Mouse (Mus musculus) liver, embryonic 14.5 days (tissue): ENCODE measurements around the gene Smarcd2. TPM values are rescaled to one million over a fixed set of nuclear protein-coding genes. Genes with fewer than 3 reads are reported as not detected.
A peak's percentile ranks its signal among the peaks of the same experiment; 100 is the strongest.

ENCODE experiments used
- ATAC-seq: fragments of 200-750 bp; cut with Nextera tagmentation; 2 replicates; pipeline ENCODE4 v1.8.0; 2017; ENCODE audit warnings: moderate number of reproducible peaks, mild to moderate bottlenecking, moderate library complexity; ENCODE audit not compliant: insufficient read depth
- DNase-seq, 3 experiments: peaks; one replicate each; pipeline ENCODE4 v3.0.0-alpha.2; 2012 to 2013; ENCODE audit warnings: low read depth in 3 of 3, low spot score in 3 of 3
- H3K27ac ChIP-seq: fragments of 300-500 bp; sonication (generic); 2 replicates; pipeline ENCODE4 v1.5.1; 2014; ENCODE audit warnings: moderate library complexity, mild to moderate bottlenecking, control low read depth, inconsistent platforms
- H3K27me3 ChIP-seq: fragments of 300-500 bp; sonication (generic); 2 replicates; pipeline ENCODE4 v1.6.1; 2014; ENCODE audit warnings: mild to moderate bottlenecking, low read length, moderate library complexity; ENCODE audit not compliant: control insufficient read depth, insufficient read depth
- H3K36me3 ChIP-seq: fragments of 300-500 bp; sonication (generic); replicated peaks from 2 replicates; pipeline ENCODE4 v1.6.1; 2014; ENCODE audit warnings: low read depth; ENCODE audit not compliant: control insufficient read depth, insufficient read depth
- H3K4me1 ChIP-seq, 2 experiments: fragments of 200-500 bp in 1 of 2; fragments of 300-500 bp in 1 of 2; sonication (generic) in 1 of 2; replicated peaks; 2 replicates each; pipeline ENCODE4 v1.6.1; 2012 to 2014; ENCODE audit warnings: antibody characterized with exemption in 1 of 2, inconsistent platforms in 1 of 2, low read length in 1 of 2; ENCODE audit not compliant: control insufficient read depth in 2 of 2, insufficient read depth in 2 of 2
- H3K4me2 ChIP-seq: fragments of 300-500 bp; sonication (generic); 2 replicates; pipeline ENCODE4 v1.6.1; 2014; ENCODE audit warnings: low read depth, mild to moderate bottlenecking, control low read depth, moderate library complexity
- H3K4me3 ChIP-seq, 2 experiments: fragments of 200-500 bp in 1 of 2; fragments of 300-500 bp in 1 of 2; sonication (generic) in 1 of 2; 2 replicates each; pipeline ENCODE4 v1.5.1; 2012 to 2014; ENCODE audit warnings: low read depth in 2 of 2, low read length in 2 of 2, mild to moderate bottlenecking in 2 of 2, control low read depth in 1 of 2, inconsistent platforms in 1 of 2, moderate library complexity in 1 of 2; ENCODE audit not compliant: insufficient read depth in 1 of 2
- H3K9ac ChIP-seq: fragments of 300-500 bp; sonication (generic); replicated peaks from 2 replicates; pipeline ENCODE4 v1.6.1; 2014; ENCODE audit warnings: mild to moderate bottlenecking, control low read depth, moderate library complexity
- H3K9me3 ChIP-seq: fragments of 300-500 bp; sonication (generic); 2 replicates; pipeline ENCODE4 v1.6.1; 2016; ENCODE audit warnings: low read length, mixed read lengths; ENCODE audit not compliant: control insufficient read depth
- CTCF ChIP-seq: IDR thresholded peaks from 2 replicates; pipeline ENCODE4 v1.5.1; 2016; ENCODE audit warnings: antibody characterized with exemption, low read depth, control low read depth
- EP300 ChIP-seq: IDR thresholded peaks from 2 replicates; pipeline ENCODE4 v1.6.1; 2016; ENCODE audit warnings: antibody characterized with exemption, low read depth
- WGBS: fragments of 180-500 bp; shearing (Covaris S2); extraction: QIAGEN DNeasy Blood & Tissue Kit; methylation state at CpG from one replicate; pipeline ENCODE4 v1.1.7; 2014; ENCODE audit not compliant: insufficient replicate concordance; 5-methylcytosine and 5-hydroxymethylcytosine counted together
- polyA plus RNA-seq, 2 experiments: library from polyadenylated mRNA; depleted of rRNA in 1 of 2; stranded (reverse) in 1 of 2; unstranded in 1 of 2; fragments of >200 nt; fragmentation: Nextera tagmentation in 1 of 2; extraction: Ambion mirVana in 1 of 2; gene quantifications; 2 replicates each; pipeline versions ENCODE4 v1.2.1 to v1.2.3; 2012 to 2014

Smarcd2 gene
- polyA plus RNA-seq, 2 experiments, result 23.9 to 38.8 TPM

DNA sequence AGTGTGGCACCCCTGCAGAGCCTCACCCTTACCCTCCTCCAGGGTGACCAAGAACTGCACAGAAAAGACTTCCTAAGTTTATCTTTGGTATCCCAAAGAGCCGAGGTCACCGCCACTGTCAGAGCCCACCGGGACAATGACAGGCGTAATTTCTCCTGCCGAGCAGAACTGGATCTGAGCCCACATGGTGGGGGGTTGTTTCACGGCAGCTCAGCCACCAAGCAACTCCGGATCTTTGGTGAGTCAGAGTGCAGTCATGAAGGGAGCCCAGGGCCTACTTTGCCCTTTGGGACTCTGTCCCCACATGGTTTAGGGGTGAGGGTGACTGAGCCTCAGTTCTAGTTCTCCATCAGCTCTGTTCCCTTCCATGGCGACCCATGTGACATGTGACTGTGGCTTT, 11.4 kb upstream of the Smarcd2 start:
- Histone ChIP-seq H3K4me3 (no peak overlapping the region), H3K36me3 (no peaks in the 10 kb centered on the region), H3K4me1 (no peaks in the 10 kb centered on the region), H3K9ac (no peak overlapping the region), H3K27ac (no peak overlapping the region), H3K4me2 (no peak overlapping the region), H3K9me3 (no peaks in the 10 kb centered on the region), H3K27me3 (no peaks in the 10 kb centered on the region)
- ATAC-seq (no peak), DNase-seq (no peak)
- WGBS, result 58% methylated on average over 8 of the region's 8 CpGs
- TF ChIP-seq CTCF (no peak), EP300 (no peak)

- TF ChIP-seq EP300 (no peak), CTCF (no peak)
- Histone ChIP-seq H3K36me3 (no peaks in the 10 kb centered on the region), H3K4me1 (no peaks in the 10 kb centered on the region), H3K27ac (no peak overlapping the region), H3K4me3 (no peak overlapping the region), H3K9ac (no peak overlapping the region), H3K4me2 (no peak overlapping the region), H3K27me3 (no peaks in the 10 kb centered on the region), H3K9me3 (no peaks in the 10 kb centered on the region)
- WGBS, result 49% methylated on average over 4 of the region's 4 CpGs
- ATAC-seq (no peak), DNase-seq (no peak)
Measured at GRCm38 (mm10) chr11:106283371-106283770, 10.6 kb upstream of the Smarcd2 start.

- Histone ChIP-seq H3K4me2 (no peak overlapping the region), H3K27ac (no peak overlapping the region), H3K9me3 (no peaks in the 10 kb centered on the region), H3K9ac (no peak overlapping the region), H3K36me3 (no peaks in the 10 kb centered on the region), H3K4me1 (no peaks in the 10 kb centered on the region), H3K4me3 (no peak overlapping the region), H3K27me3 (no peaks in the 10 kb centered on the region)
- DNase-seq, result no peak
- no peak for ATAC-seq
- 69% methylated on average over 6 of the region's 6 CpGs for WGBS
- TF ChIP-seq CTCF (no peak), EP300 (no peak)
Measured at GRCm38 (mm10) chr11:106282452-106282851, 9.7 kb upstream of the Smarcd2 start.

DNA sequence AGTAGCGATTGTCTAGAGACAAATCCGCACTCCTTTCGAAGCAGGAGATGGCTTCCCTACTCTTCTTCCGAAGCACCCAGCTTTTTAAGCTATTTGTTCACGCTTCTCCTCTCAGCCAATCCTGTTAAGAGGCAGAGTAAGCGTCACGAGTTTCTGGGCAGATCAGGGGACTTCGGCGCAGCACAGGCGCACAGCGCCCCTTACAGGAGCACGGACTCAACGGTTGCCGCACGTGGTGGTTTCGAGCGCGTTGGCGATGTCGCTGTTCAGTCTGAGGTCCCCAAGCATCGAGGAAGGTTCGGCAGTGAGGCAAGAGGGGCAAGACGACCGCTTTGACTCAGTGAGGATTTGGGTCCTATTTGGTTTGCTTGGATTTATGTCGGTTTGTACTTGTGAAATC, 3.7 kb upstream of the Smarcd2 start, which contains the start of gene Tcam1:
Tcam1 (plus strand) TSS at position 219 of the 400 bp plus-strand sequence.
- H3K4me2 ChIP-seq, result peak within 1 kb of the TSS; percentile 38
- H3K27ac ChIP-seq, result no peak within 1 kb of the TSS
- H3K9ac ChIP-seq, result no peak within 1 kb of the TSS
- ATAC-seq, result no peak
- H3K4me3 ChIP-seq, result no peak within 1 kb of the TSS
- TF ChIP-seq EP300 (no peak), CTCF (peak; percentile 91)
- WGBS, result 4% methylated on average over 25 of the region's 25 CpGs
- H3K36me3 ChIP-seq, result no peaks in the 10 kb centered on the region
- H3K4me1 ChIP-seq, result peaks cover 6 to 22% of the 10 kb centered on the region in 2 experiments
- peak; percentile 77 to 83 (median 78) for DNase-seq
- H3K9me3 ChIP-seq, result no peaks in the 10 kb centered on the region
- no peaks in the 10 kb centered on the region for H3K27me3 ChIP-seq

- Histone ChIP-seq H3K27ac (no peak overlapping the region), H3K9me3 (no peaks in the 10 kb centered on the region), H3K9ac (no peak overlapping the region), H3K4me1 (peaks cover 11 to 30% of the 10 kb centered on the region in 2 experiments), H3K27me3 (no peaks in the 10 kb centered on the region), H3K36me3 (no peaks in the 10 kb centered on the region), H3K4me2 (no peak overlapping the region), H3K4me3 (no peak overlapping the region)
- ATAC-seq (no peak), DNase-seq (no peak)
- 82% methylated on average over 7 of the region's 7 CpGs for WGBS
- TF ChIP-seq CTCF, result no peak
- no peak for TF ChIP-seq EP300
Measured at GRCm38 (mm10) chr11:106274971-106275411, 2.2 kb upstream of the Smarcd2 start.
